Mouse (Mus musculus): ENCODE measurements around the gene Jph3.

The Jph3 gene

DNA sequence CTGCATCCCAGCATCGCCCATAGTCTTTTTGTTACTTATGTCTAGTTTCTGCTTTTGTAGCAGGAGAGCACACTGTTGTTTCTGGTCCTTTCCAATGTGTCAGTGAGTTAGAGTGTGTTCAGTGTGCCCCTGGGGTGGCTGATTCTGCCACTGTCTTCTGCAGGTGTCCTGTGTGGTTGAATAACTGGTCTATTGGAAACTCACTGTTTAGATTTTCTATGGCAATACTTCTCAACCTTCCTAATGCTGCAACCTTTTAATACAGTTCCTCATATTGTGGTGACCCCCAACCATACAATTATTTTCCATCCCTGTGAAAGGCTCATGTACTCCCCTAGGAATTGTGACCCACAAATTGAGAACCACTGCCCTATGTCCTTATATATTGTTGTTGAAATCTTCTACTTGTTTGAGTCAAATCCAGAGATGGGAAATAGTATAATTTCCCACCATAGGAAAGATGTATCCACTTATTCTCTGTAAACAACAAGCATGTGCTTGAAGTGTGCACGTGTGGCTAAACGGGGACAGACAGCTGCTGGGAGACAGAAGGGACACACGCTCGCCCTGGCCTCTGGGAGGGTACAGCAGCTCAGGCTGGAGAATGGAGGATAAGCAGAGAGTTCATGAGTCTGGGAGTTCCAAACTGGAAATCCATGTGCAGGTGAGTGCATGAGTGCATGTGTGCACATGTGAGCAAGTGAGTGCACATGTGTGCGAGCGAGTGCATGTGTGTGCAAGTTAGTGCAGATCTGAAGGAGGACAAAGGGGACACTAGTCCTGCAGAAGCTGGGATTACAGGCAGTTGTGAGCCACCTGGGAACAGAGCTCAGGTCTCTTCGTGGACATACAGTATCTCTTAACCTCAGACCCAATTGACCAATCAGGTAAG is 112.9 kb downstream of the Jph3 start:
- no peak for DNase-seq

DNA sequence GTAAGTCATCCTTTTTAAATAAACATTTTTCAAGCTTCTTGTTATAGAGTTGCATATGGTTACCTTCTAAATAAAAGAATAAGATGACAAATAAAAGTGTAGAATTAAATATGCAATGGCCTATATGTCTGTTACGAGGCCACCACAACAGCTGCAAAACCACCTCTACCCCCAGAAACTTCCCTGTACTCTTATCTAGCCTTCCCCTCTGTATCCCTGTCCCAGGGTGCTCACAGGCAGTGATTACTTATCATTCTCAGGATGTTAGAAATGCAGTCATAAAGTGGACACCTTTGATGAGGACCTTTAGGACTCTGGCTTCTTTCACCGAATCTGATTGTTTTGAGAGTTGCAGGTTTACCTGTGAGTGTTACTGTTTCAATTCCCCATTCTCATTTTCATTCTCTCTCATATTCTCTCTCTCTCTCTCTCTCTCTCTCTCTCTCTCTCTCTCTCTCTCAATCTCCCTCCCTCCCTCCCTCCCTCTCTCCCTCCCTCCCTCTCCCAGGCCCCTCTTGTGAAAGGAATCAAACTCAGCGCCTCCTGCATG is 113.8 kb downstream of the Jph3 start:
- no peak for DNase-seq
